Mouse (Mus musculus) thymus, postnatal 14 days (tissue): ENCODE results near the gene Pgam1.
A peak's percentile ranks its signal among the peaks of the same experiment; 100 is the strongest.
"Not testable (repeated sequence)": the region's sequence is repeated elsewhere in the genome, so short reads cannot be mapped to it uniquely, and the experiment has no call there.

Experiments
- DNase-seq: peaks from one replicate; pipeline ENCODE4 v3.0.0; 2021

Pgam1 gene

DNA sequence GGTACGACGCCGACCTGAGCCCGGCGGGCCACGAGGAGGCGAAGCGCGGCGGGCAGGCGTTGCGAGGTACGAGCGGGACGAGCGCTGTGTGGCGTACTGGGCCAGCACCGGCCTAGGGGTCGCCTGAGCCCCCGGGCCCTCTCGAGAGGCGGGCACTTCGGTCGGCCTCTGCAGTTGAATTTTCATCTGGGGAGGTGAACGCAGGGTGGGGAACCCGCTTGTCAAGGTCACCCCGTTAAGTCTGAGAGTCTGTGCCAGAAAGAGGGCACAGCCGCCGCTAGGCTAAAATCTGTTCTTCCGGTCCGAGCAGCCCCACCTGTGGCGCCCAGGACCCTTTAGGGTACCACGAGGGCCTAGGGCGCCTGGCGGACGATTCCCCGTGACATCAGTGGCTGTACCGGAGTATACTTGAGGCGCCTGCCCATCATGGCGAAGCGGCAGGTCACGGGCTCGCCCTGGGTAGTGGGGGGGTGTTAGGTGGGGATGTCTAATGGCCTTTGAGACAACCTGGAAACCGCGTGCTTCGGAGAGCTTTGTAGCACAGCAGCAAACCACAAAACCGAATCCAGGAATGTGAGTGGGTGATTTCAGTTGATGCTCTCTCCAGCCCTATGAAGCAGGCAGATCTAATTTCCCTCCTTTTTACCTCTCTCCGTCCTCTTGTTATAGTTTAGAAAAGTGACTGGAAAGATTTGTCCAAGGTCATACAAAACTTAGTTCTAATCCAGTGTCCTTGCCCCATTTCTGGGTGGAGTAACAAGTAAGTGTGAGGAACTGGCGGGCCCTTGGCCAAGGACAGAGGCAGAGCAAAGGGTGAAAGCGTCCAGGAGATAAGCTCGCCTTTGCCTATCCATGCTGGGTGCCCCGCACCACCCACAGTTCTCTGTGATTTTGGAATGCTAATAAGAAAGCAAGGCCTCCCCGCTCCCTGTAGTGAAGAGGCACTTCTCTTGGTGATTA, 678 bp downstream of the Pgam1 start:
- DNase-seq, result peak; percentile 60

DNA sequence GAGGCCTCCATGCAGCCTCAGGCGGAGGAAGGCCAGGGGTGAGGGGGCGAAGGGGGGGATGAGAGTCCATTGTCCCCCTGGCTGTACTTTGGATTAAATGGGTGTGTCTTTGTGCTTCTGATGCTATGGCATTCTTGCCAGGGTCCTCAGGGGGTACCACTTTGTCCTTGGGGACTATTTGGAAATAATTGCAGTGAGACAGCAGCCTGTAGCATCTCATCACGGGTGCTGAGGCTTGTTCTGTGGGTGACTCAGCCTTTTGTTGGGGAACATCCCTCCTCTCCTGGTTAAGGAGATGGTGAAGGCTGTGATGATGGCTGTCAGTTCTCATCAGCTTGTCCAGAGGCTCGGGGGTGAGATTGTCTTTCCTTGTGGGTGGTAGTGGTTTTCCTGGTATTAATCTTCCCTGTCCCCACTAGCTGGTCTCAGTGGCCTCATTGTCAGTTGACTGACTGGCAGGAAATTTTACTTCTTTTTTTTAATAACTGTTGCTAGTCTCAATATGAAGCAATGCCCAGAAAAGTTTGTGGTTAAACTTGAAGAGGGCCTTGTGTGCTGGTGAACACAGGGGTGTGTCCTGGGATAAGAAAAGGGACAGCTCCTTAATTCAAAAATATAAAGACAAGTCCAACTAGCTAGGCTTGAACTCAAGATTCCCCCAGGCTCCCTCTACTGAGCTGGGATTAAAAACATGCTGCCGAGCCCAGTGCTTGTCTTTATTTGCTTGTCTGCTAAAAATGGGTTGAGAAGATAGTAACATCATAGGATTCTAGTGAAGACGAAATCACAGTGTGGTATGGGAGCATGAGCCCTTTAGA, 2.3 kb downstream of the Pgam1 start:
- DNase-seq, result no peak

DNA sequence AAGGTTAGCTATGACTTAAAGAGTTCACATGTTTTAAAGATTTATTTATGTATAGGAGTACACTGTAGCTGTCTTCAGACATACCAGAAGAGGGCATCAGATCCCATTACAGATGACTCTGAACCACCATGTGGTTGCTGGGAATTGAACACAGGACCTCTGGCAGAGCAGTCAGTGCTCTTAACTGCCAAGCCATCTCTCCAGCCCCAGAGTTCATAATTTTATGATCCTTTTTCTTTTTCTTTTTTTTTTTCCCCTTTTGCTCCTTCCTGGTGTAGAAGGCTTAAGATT, 2.8 kb downstream of the Pgam1 start:
- not testable (repeated sequence) for DNase-seq

DNA sequence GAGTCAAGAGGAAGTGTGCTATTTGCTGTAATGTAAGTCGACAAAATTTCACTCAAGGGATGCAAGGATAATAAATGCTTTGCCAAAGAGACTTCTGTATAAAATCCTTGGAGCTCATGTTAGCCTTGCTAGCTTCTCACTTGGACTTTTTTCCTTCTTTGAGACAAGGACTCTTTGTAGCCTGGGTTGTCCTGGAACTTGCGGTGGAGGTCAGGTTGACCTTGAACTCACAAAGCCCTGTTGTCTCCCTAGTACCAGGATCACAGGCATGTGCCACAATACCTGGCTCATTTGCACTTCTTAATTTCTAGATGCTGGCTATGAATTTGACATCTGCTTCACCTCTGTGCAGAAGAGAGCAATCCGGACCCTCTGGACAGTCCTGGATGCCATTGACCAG, 3.6 kb downstream of the Pgam1 start:
- no peak for DNase-seq

DNA sequence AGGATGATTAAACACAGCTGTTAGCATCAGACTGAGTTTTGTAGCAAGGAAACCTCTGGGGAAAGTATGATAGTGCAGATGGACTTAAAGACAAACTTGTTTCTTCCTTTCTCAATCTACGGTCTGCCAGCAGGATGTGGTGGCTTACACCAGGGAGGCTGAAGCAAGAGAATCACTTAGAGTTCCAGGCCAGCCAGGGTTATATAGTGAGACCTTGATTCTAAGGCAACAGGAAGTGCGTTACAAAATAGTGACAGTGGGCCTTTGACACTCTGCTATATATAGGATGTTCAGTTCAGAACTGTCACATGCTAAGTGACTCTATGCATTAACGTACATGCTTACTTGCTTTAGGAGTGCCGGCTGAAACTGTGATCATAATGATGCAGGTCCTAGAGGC, 5.1 kb downstream of the Pgam1 start:
- DNase-seq, result no peak

DNA sequence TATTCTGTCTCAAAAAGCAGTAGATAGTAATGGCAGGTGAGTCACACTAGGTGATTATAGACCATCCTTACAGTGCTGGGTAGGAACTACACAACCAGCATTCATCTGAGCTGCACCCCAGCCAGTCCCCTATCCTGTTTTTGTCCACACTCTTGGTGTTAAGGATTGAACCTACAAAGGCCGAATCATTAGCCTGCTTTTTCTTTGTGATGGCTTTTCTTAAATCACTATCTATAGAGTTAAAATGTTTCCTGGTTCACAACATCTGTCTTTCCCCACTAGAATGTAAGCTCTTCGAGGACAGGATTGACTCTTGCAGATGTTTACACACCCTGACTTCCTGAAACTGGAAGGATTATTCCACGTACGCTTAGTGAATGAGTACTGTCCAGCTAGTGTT, 7.7 kb downstream of the Pgam1 start:
- no peak for DNase-seq

DNA sequence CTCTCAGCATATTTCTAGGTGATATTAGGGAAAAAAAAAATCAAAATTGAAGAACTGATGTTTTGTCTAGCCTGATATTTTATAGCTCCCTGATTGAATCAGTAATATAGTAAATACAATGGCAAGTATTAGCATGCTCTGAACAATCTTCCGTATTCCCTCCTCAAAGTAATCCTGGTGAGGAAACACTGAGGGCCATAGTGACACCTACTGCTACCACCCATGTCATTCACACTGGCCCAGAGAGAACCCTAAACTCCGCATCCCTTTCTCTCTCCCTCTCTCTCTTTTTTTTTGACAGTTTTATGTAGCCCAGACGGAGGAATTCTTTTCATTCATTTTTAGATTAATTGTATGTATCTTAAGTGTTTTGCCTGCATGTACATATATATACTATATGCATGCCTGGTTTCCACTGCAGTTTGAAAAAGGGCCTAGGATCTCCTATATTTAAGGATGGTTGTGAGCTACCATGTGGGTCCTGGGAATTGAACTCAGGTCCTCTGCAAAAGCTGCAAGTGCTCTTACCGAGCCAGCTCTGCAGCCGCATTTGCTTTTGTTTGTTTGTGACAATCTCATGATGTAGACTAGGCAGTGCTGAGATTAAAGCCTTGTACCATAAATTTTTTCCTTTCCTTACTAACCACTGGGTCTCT, 8.8 kb downstream of the Pgam1 start:
- DNase-seq, result no peak

DNA sequence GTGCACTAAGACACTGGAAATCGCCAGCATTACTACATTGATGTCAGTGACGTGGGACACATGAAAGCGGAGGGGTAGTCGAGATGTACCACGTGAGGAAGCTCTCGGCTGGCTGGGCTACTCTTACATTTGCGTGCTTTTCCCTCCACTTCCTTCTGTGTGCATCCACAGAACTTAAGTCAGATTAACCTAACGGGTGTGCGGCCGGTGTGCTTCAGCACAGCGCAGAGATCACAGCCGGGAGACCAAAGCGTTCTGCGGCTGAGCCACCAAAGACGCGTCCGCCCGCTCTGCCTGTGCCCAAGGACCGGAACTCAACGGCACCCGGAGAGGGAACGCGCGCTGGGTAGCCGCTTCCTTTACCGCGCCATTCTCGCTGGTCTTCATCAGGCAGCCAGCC, 21.0 kb downstream of the Pgam1 start:
- DNase-seq, result no peak

DNA sequence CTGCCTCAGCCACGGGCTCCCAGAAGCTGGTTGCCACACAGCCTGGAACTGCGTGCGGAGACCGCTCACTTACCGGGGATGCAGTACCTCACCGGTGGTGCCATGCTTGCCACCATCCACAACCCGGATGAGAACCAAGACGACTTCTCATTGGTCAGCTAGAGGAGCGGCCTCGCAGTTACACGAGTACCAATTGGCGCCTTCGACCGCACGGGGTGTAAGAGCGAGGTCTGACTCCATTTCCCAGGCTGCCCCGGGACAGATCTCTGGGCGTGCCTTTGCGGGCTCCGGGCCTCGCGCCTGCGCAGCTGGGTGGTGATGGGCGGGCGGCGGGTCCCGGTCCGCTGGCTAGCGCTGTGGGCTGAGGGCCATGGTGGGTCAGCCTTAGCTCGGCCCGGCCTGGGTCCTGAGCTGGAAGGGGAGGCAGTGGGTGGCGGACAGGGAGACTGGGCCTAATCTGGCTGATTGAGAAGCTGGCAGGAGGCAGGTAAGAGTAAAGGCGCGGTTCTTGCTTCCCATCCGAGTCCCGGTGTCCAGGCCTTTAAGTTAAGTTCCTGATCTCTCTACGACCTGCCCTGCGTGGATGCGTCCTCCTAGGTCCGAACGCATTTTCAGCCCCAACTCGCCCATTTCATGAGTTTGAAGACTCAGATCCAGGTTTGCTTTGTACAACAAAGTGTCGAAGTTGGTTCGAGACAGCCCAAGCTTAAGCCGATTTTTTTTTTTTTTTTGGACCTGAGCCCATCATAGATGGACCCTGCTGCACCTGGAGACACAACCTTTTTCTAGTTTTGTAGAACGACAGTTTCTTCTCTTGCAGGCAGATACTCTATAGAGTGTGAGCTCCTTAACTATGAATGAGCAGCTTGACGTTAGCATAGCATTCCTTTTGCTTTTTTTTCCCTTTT, 21.7 kb downstream of the Pgam1 start, which contains the start of the genes Exosc1 and Zdhhc16:
Gene Exosc1 (minus strand): TSS at position 245 of the 908 bp plus-strand sequence.
Gene Zdhhc16 (plus strand): TSS at position 302 of the 908 bp plus-strand sequence.
- DNase-seq, result peak; percentile 97

DNA sequence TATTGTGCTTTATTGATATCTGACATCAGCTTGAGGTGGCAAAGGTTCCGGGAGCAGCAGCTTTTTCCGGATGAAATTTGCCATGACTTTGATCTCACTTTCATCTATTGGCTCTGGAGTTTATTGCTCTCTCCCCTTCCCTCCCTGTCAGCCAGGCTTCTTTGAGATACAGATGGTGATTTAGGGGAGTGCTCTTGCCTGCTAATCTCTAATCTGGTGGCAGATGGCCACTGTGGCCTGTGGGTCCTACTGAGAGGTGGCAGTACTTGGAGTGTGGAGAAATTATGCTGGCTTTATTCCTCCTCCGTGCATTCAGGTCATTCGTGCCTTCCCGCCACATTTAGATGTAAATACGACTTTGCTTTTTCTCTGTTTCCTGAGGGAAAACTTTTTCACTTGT, 22.4 kb downstream of the Pgam1 start:
- DNase-seq, result no peak

DNA sequence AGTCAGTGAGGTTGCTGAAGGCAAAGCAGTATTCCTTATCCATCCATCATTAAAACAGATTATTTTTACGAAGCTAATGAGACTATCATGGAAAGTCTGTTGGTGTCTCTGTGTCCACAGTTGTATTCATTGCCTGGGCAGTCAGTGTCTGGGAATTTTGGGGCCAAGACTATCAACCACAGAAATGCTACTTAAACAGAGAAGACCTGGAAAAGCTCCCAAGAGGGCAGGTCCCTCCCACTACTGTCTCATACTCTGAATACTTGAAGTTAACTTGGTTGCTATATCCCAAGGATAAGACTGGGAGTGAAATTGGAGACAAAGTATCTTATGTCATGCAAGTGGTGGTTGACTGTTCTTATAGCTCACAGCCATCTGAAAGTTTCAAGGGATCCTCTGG, 24.2 kb downstream of the Pgam1 start:
- DNase-seq, result no peak

DNA sequence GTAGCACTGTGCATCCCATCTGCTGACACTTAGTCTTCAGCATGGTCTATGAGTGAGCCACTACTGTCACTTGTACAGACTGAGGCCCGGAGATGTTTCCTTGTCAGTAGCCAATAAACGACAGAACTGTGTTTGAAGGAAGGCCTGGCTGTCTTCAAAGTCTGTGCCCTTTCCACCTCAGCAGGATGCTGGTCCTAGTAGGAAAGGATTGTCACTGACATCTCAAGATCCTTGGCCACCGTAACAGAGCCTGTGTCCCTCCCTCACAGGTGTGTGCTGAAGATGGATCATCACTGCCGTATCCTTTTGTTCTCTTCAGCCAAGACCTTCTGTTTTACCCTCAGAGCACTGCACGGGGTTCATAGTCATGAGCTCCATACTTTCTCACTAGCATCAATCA, 26.8 kb downstream of the Pgam1 start:
- no peak for DNase-seq

DNA sequence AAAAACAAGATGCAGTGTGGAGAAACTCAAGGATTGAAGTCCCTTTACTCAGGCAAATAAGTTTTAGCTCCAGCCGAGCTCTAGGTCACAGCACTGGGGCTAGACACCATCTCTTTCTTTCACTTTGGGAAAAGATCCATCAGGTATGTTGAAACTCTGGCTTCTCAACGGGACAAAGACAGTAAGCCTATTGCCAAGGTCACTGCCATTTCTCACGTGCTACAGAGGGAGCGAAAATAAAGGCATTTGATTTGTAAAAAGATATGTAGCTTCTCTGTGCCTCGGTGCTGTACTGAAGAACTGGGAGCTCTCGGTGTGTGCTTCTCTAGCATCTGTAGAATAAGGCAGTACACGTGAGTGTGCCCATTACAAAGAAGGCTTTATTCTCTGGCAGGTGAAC, 32.1 kb downstream of the Pgam1 start:
- DNase-seq, result no peak

DNA sequence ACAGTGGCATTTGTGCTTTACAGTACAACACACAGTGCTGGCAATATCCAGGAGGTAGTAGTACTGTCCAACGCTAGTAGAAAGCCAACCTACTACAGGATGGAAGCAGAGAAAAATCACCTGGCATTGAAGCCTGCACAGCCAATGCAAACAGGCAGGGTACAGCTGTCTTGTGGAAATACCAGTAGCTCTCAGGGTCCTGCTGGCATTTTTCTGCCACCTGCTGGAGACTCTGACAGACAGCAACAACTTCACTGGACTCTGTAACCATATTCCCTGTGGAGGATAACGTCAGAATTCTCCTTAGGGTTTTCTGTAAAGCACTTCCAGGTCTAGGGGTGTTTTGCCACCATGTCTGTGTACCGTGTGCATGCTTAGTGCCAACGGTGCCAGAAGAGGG, 40.6 kb downstream of the Pgam1 start:
- DNase-seq, result peak; percentile 22

DNA sequence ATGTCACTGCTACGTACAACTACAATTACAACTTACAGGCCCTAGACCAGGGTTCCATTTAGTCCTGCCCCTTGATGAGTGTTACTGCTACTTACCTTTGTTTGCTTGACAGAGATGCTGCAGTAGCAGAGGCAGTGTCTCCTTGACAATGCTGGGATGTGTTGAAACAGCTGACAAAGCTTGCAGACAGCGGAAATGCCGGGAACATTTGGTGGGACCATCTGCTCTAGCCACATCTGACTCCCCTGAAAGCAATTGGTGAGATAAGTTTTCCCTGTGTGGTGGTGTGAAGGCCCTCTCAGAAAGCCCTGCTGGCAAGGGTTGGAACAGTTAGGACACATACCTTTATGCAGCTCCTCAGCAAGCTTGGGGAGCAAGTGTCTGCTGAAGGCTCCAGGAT, 41.9 kb downstream of the Pgam1 start:
- no peak for DNase-seq
